Comparison of ENCODE assay signal across 20 mouse cellular contexts in the genomic region with DNA sequence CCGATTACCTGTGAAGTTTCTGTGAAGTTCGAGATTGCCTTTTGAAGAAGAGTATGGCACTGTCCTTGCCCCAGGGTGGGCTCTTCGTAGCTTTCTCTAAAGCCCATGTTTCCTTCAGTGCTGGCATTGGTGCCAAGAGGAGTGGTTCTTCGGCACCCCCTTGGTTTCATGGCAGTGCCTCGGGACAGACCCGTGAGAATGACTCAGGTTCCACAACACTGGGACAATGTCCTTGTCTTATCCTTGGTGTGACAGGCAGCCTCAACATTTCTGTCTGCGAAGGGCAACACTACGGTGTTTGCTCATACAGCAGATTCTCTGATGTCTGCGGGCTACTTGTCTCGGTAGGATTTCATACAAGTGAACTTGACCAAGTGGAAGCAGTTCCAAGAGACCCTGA. TPM values are rescaled to one million over a fixed set of nuclear protein-coding genes. Genes with fewer than 3 reads are reported as not detected.
DNase-seq lines count a peak whose midpoint lies in the region; ATAC-seq and TF ChIP-seq lines count a peak whose summit lies in the region.
"Had no signal": no experiment of that assay in that cellular context is flagged by ENCODE, and none has a peak within 500 bp of the region (broad histone marks: within the 10 kb centered on the region; RNA-seq: fewer than 3 reads in every experiment).

No protein-coding gene starts in this region.

- H3K4me3 ChIP-seq in heart, embryonic 11.5 days (ENCODE audit: low read depth, low read length) = no peak overlapping the region
- no peak overlapping the region for H3K4me3 ChIP-seq in heart, postnatal 0 days (ENCODE audit: low read depth, low read length)
- H3K4me3 ChIP-seq in stomach, postnatal 0 days (ENCODE audit: low read depth, low read length) = no peak overlapping the region
- H3K4me3 ChIP-seq: embryonic facial prominence, embryonic 13.5 days; forebrain, embryonic 12.5 days; hindbrain, embryonic 15.5 days had no signal

- WGBS in heart, embryonic 11.5 days (ENCODE audit: insufficient replicate concordance) = 71% methylated on average over 10 of the region's 10 CpGs
- 60% methylated on average over 10 of the region's 10 CpGs for WGBS in heart, postnatal 0 days
- 77% methylated on average over 10 of the region's 10 CpGs for WGBS in stomach, postnatal 0 days

- no peak for TF ChIP-seq EP300 in heart, postnatal 0 days (IDR thresholded peaks at IDR 0.05; ENCODE audit: low read depth)
- no peak for TF ChIP-seq EP300 in stomach, postnatal 0 days (optimal IDR thresholded peaks at IDR 0.05)

- no peaks in the 10 kb centered on the region for H3K27me3 ChIP-seq in heart, embryonic 11.5 days (ENCODE audit: control insufficient read depth, insufficient read depth, low read length)
- H3K27me3 ChIP-seq in heart, postnatal 0 days (ENCODE audit: control insufficient read depth, insufficient read depth, low read length) = no peaks in the 10 kb centered on the region
- no peaks in the 10 kb centered on the region for H3K27me3 ChIP-seq in stomach, postnatal 0 days (ENCODE audit: control insufficient read depth, insufficient read depth, low read length)
- H3K27me3 ChIP-seq: CH12.LX; embryonic facial prominence, embryonic 13.5 days; forebrain, embryonic 12.5 days; hindbrain, embryonic 15.5 days; Patski had no signal

- no peaks in the 10 kb centered on the region for H3K9me3 ChIP-seq in heart, embryonic 11.5 days (replicated peaks; ENCODE audit: control insufficient read depth, low read length)
- H3K9me3 ChIP-seq in heart, postnatal 0 days (replicated peaks; ENCODE audit: control insufficient read depth, low read length) = no peaks in the 10 kb centered on the region
- H3K9me3 ChIP-seq in stomach, postnatal 0 days (ENCODE audit: control insufficient read depth, low read length) = no peaks in the 10 kb centered on the region
- H3K9me3 ChIP-seq: embryonic facial prominence, embryonic 13.5 days; forebrain, embryonic 12.5 days; hindbrain, embryonic 15.5 days had no signal

- H3K4me2 ChIP-seq in heart, embryonic 11.5 days = no peak overlapping the region
- H3K4me2 ChIP-seq in heart, postnatal 0 days (ENCODE audit: low read depth, low read length) = no peak overlapping the region
- no peak overlapping the region for H3K4me2 ChIP-seq in stomach, postnatal 0 days (replicated peaks; ENCODE audit: low read depth)
- H3K4me2 ChIP-seq: embryonic facial prominence, embryonic 13.5 days; forebrain, embryonic 12.5 days; hindbrain, embryonic 15.5 days had no signal

- TF ChIP-seq CTCF in heart, postnatal 0 days (IDR thresholded peaks at IDR 0.05; ENCODE audit: low read depth) = no peak
- TF ChIP-seq CTCF in stomach, postnatal 0 days (IDR thresholded peaks at IDR 0.05; ENCODE audit: low read depth) = no peak

- ATAC-seq in heart, embryonic 11.5 days (replicated peaks; ENCODE audit: insufficient number of reproducible peaks, low FRiP score, low TSS enrichment) = no peak
- no peak for ATAC-seq in heart, postnatal 0 days (ENCODE audit: insufficient read depth, low read depth)
- ATAC-seq in stomach, postnatal 0 days (ENCODE audit: low FRiP score, low TSS enrichment) = no peak
- ATAC-seq: activated CD4-positive, CD25-positive, alpha-beta regulatory T cell, adult 4 months; forebrain, embryonic 16.5 days; inflammation-experienced regulatory T-cells, adult 6 months; intestine, postnatal 0 days; Patski had no signal

- H3K36me3 ChIP-seq in heart, embryonic 11.5 days (ENCODE audit: control insufficient read depth, insufficient read depth, low read length) = no peaks in the 10 kb centered on the region
- H3K36me3 ChIP-seq in heart, postnatal 0 days (replicated peaks; ENCODE audit: control insufficient read depth, insufficient read depth, low read length) = no peaks in the 10 kb centered on the region
- H3K36me3 ChIP-seq in stomach, postnatal 0 days (ENCODE audit: control insufficient read depth, insufficient read depth, low read length) = no peaks in the 10 kb centered on the region
- H3K36me3 ChIP-seq: hindbrain, embryonic 15.5 days had no signal

- 0 out of 2 replicates have a peak overlapping the region, but pooled peaks have one; percentile 29 for H3K27ac ChIP-seq in heart, embryonic 11.5 days (ENCODE audit: low read depth, low read length)
- H3K27ac ChIP-seq in heart, postnatal 0 days (ENCODE audit: low read depth) = 0 out of 2 replicates have a peak overlapping the region, but pooled peaks have one; percentile 1
- H3K27ac ChIP-seq in stomach, postnatal 0 days (replicated peaks) = peak overlapping the region; percentile 30; the same call in 1 of the 2 replicates
- H3K27ac ChIP-seq: embryonic facial prominence, embryonic 13.5 days; forebrain, embryonic 12.5 days; hindbrain, embryonic 15.5 days; kidney, postnatal 0 days had no signal

- H3K9ac ChIP-seq in heart, embryonic 11.5 days (ENCODE audit: low read depth, low read length) = no peak overlapping the region
- no peak overlapping the region for H3K9ac ChIP-seq in heart, postnatal 0 days (replicated peaks; ENCODE audit: low read depth, low read length)
- H3K9ac ChIP-seq in stomach, postnatal 0 days (ENCODE audit: low read length) = no peak overlapping the region
- H3K9ac ChIP-seq: embryonic facial prominence, embryonic 13.5 days; forebrain, embryonic 12.5 days; hindbrain, embryonic 15.5 days had no signal

- peaks cover 50% of the 10 kb centered on the region for H3K4me1 ChIP-seq in heart, embryonic 11.5 days (ENCODE audit: control insufficient read depth, insufficient read depth, low read length)
- peaks cover 26% of the 10 kb centered on the region for H3K4me1 ChIP-seq in heart, postnatal 0 days (ENCODE audit: control insufficient read depth, insufficient read depth)
- H3K4me1 ChIP-seq in stomach, postnatal 0 days (replicated peaks; ENCODE audit: control insufficient read depth, insufficient read depth) = no peaks in the 10 kb centered on the region

- DNase-seq in adrenal gland, adult 8-10 months = peak; percentile 46
- DNase-seq in adrenal gland, postnatal 25 days = no peak
- no peak for DNase-seq in heart, adult 18-20 months
- no peak for DNase-seq in heart, postnatal 0 days (ENCODE audit: low spot score)
- DNase-seq in heart, adult 9 months (ENCODE audit: low spot score in 2 of 2) = no peak
- no peak for DNase-seq in stomach, postnatal 0 days (ENCODE audit: low spot score)
- DNase-seq: cerebellum, postnatal 36 days; gastrocnemius, postnatal 14 days; heart, postnatal 10 days had no signal

RNA-seq across cellular contexts. Expression of gene Etv6, which starts 17.6 kb away (rescaled TPM):
- 10 to 100 TPM; 40.4 to 49.6 (median 43.5) TPM for total RNA-seq in adrenal gland, adult 8-10 months (2022)
- 40.9 and 66.0 TPM in 2 replicates for total RNA-seq in adrenal gland, postnatal 25 days (2021)
- 16.0 and 17.9 TPM in 2 replicates for polyA plus RNA-seq in heart, embryonic 11.5 days (2014; fragmentation: Nextera tagmentation; extraction: Ambion mirVana)
- total RNA-seq in heart, adult 18-20 months (2021) = 10 to 100 TPM; 11.3 to 12.1 TPM
- 12.4 and 30.3 TPM in 2 replicates for total RNA-seq in heart, postnatal 0 days (2014; rRNA removed; ENCODE audit: low replicate concordance)
- polyA plus RNA-seq in heart, postnatal 0 days (2015; fragmentation: Nextera tagmentation; extraction: Ambion mirVana) = 5.5 and 6.1 TPM in 2 replicates
- polyA plus RNA-seq in stomach, postnatal 0 days (2015; fragmentation: Nextera tagmentation; extraction: Ambion mirVana) = 5.9 and 7.6 TPM in 2 replicates
